Mouse (Mus musculus) midbrain, embryonic 13.5 days (tissue): ENCODE data around the gene Man1a2. TPM values are rescaled to one million over a fixed set of nuclear protein-coding genes. Genes with fewer than 3 reads are reported as not detected.
A peak's percentile ranks its signal among the peaks of the same experiment; 100 is the strongest.

Experiments
- ATAC-seq: fragments of 200-750 bp; cut with Nextera tagmentation; 2 replicates; pipeline ENCODE4 v1.8.0; 2017; ENCODE audit warnings: mild to moderate bottlenecking, moderate TSS enrichment, moderate library complexity
- H3K27ac ChIP-seq: fragments of 300-500 bp; sonication (generic); 2 replicates; pipeline ENCODE4 v1.5.1; 2015; ENCODE audit warnings: inconsistent platforms, mild to moderate bottlenecking, moderate library complexity
- H3K27me3 ChIP-seq: fragments of 300-500 bp; sonication (generic); 2 replicates; pipeline ENCODE4 v1.6.1; 2015; ENCODE audit warnings: mild to moderate bottlenecking, inconsistent platforms
- H3K36me3 ChIP-seq: fragments of 300-500 bp; sonication (generic); 2 replicates; pipeline ENCODE4 v1.6.1; 2015; ENCODE audit warnings: mild to moderate bottlenecking, inconsistent platforms
- H3K4me1 ChIP-seq: fragments of 300-500 bp; sonication (generic); replicated peaks from 2 replicates; pipeline ENCODE4 v1.6.1; 2015; ENCODE audit warnings: inconsistent platforms
- H3K4me2 ChIP-seq: fragments of 300-500 bp; sonication (generic); replicated peaks from 2 replicates; pipeline ENCODE4 v1.6.1; 2015; ENCODE audit warnings: moderate library complexity, mild to moderate bottlenecking, inconsistent platforms
- H3K4me3 ChIP-seq: fragments of 300-500 bp; sonication (generic); replicated peaks from 2 replicates; pipeline ENCODE4 v1.5.1; 2015; ENCODE audit warnings: mild to moderate bottlenecking, inconsistent platforms
- H3K9ac ChIP-seq: fragments of 300-500 bp; sonication (generic); replicated peaks from 2 replicates; pipeline ENCODE4 v1.6.1; 2015; ENCODE audit warnings: mild to moderate bottlenecking, inconsistent platforms
- H3K9me3 ChIP-seq: fragments of 300-500 bp; sonication (generic); 2 replicates; pipeline ENCODE4 v1.6.1; 2016; ENCODE audit warnings: mild to moderate bottlenecking, inconsistent platforms
- WGBS: fragments of 180-500 bp; shearing (Covaris S2); methylation state at CpG from one replicate; pipeline ENCODE4 v1.1.7; 2015; 5-methylcytosine and 5-hydroxymethylcytosine counted together
- polyA plus RNA-seq: library from polyadenylated mRNA; unstranded; fragments of >200 nt; fragmentation: Nextera tagmentation; extraction: Ambion mirVana; gene quantifications from 2 replicates; pipeline ENCODE4 v1.2.1, GENCODE M21; 2015

The Man1a2 gene
- polyA plus RNA-seq, 1 experiment from 2014 or later = 46.9 TPM

DNA sequence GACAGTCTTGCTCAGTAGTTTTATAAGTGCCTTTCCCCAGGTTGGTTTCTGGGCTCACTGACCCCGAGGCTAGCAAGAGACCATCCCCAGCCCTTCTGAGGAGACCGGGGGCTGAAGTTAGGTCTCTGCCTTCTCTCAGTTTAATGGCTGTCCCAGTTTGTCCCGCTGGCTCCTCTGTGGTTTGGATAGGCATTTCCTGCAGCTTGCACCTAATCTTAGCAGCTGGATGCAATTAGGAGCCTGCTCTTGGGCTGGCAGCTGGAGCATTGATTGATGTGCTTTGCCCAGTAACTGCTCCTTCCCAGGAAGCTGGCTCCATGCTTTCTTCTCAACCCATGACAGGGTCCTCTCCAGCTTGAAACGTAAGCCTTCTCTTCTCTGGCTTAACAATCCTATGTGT lies 26.2 kb upstream of the Man1a2 start:
- Histone ChIP-seq H3K4me1 (no peaks in the 10 kb centered on the region), H3K9ac (no peak overlapping the region), H3K9me3 (no peaks in the 10 kb centered on the region), H3K36me3 (no peaks in the 10 kb centered on the region), H3K4me2 (no peak overlapping the region), H3K4me3 (no peak overlapping the region), H3K27me3 (no peaks in the 10 kb centered on the region), H3K27ac (no peak overlapping the region)
- WGBS = 84% methylated on average over 4 of the region's 4 CpGs
- ATAC-seq = no peak

DNA sequence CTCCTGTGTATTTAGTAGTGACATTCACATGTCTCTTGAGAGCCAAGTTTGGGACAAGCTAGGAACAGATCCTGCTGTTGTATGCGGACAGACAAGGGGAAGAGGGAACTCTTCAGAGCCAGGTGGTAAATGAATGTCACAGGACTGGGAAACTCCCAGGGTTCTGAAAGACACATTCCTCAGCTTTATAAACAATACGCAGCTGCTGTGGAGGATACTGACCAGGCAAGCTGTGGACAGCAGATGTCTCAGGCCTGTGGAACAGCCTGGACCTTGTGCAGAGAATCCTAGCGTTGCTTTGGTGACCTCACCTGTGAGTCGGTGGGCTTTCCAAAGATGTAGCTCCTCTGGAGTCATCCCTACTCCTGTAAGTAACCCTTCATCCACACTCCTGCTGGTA lies 21.8 kb upstream of the Man1a2 start:
- Histone ChIP-seq H3K9ac (no peak overlapping the region), H3K4me3 (no peak overlapping the region), H3K27me3 (no peaks in the 10 kb centered on the region), H3K27ac (no peak overlapping the region), H3K4me2 (no peak overlapping the region), H3K9me3 (no peaks in the 10 kb centered on the region), H3K36me3 (no peaks in the 10 kb centered on the region), H3K4me1 (peaks cover 24% of the 10 kb centered on the region)
- WGBS = 91% methylated on average over 4 of the region's 4 CpGs
- no peak for ATAC-seq

DNA sequence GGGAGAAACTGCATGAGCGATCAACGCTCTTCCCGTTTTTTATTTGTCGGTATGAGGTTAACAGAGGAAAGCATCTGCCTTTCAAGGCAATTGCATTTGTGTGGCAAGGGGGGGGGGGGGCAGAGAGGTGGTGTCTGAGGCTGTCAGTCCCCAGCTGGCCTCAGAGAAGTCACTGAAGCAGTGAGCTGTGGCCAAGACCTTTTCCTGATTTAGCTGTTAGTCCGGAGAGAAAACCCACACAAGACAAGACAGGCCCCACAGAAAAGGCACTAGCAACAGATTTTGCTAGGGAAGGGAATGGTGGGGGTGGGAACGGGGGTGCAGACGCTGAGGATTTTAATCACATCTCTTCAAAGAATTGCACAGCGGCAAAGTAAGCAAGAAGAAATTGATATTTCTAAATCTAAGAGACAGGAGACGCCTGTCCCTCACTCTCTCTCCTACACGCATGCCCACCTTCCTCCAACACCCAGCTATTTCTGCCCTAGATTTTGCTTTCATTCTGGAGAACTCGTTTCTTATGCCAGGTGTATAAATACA lies 19.9 kb upstream of the Man1a2 start:
- WGBS = 52% methylated on average over 11 of the region's 11 CpGs
- Histone ChIP-seq H3K4me3 (no peak overlapping the region), H3K9me3 (no peaks in the 10 kb centered on the region), H3K9ac (no peak overlapping the region), H3K4me1 (peaks cover 24% of the 10 kb centered on the region), H3K27ac (no peak overlapping the region), H3K36me3 (no peaks in the 10 kb centered on the region), H3K4me2 (no peak overlapping the region), H3K27me3 (no peaks in the 10 kb centered on the region)
- ATAC-seq = no peak

DNA sequence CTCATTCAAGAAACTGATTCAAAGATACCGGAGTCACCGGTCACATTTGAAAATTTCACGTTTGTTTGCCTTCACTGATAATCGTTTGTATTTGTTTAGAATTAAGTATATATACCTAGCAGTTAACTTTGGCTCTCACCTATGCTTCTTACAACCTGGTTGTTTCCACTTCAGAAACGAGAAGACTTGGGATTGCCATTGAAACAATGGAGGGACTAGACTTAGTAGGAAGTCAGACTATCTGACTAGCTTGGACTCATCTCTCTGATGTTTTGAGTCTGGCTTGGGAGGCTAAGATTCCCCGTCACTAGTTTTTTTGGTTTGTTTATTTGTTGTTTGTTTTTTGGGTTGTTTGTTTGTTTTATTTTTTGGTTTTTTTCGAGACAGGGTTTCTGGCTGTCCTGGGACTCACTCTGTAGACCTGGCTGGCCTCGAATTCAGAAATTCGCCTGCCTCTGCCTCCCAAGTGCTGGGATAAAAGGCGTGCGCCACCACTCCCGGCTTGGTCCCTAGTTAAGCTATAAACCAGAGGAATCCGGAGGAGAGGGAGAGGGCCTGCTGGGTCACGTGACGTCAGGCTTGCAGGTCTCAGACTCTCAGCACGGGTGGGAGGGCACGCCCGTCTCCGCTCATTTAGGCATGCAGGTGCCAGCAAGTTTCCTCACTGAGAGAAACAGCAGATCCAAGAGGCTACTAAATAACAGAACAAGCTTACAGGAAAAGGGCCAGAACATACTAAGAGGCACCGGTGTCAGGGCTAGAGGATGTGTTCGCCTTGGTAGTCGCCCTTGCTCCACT lies 18.7 kb upstream of the Man1a2 start:
- no peak for ATAC-seq

DNA sequence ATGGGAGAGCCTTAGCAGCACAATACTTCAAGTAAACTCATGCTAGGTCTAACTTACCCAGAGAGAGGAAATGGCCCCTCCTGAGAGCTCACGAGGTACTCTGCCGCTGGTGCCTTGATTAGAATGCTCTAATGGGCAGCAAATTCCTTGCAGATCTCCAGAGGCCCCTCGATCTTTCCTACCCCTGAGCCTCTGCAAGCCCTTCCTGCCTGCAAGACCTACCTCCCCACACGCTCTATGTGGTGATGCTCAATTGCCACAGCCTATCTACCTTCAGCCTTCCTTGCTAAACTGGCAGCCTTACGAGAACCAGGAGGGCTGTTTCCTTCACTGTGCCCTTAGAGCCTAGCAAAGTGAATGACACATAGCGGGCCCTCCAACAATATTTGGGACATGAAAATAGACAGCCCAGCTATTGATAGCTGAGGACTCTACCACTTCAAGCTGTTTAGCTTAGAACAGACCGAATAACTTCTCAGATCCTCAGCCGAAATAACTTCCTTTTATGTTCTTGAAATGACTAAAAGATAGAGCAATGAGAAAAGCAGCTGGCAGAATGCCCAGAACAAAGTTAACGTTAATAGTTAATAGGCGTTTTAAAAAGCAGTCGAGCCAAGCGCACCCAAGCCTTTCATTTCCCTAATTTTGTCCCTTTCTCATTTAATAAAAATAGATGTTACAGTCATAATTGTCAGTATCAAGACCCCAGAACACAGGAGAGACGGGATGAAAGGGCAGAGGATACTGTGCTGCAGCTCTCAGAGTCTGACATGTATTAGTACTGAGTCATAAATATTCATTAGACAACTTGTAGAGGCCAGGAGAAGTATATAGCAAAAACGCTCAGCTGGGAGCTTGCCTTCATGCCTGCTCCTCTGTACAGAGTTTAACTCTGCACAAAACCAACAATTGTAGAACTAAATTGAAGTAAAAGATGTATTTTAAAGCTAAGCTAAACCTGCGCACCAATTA lies 17.9 kb upstream of the Man1a2 start:
- Histone ChIP-seq H3K4me2 (no peak overlapping the region), H3K9me3 (no peaks in the 10 kb centered on the region), H3K36me3 (no peaks in the 10 kb centered on the region), H3K27me3 (no peaks in the 10 kb centered on the region), H3K27ac (0 out of 2 replicates have a peak overlapping the region, but pooled peaks have one; percentile 14), H3K4me3 (no peak overlapping the region), H3K9ac (no peak overlapping the region), H3K4me1 (peaks cover 24% of the 10 kb centered on the region)
- 47% methylated on average over 15 of the region's 15 CpGs for WGBS
- ATAC-seq = peak; percentile 79

More for the DNA sequence above, 18.7 kb upstream of the Man1a2 start:
- Histone ChIP-seq H3K4me3 (no peak overlapping the region), H3K4me1 (peaks cover 24% of the 10 kb centered on the region), H3K9ac (no peak overlapping the region), H3K9me3 (no peaks in the 10 kb centered on the region), H3K36me3 (no peaks in the 10 kb centered on the region), H3K27ac (no peak overlapping the region), H3K4me2 (no peak overlapping the region), H3K27me3 (no peaks in the 10 kb centered on the region)
- 74% methylated on average over 22 of the region's 22 CpGs for WGBS

DNA sequence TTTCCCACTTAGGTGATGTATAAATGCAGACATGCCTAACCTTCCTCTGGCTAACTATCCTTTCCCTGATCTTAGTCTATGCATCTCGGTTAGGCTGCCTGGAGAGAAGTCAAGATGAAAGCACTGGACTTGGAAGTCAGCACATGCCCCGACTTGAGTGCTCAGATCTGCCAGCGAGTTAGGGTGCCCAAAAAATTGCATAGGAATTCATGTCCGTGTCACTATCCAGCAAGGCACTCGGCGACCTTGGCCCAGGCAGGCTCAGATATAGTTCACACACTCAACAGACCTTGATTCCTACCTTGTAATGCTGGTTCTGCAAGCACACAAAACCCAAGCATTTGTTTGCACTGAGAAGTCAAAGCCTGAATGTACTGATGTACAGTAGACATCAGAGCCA lies 3.4 kb upstream of the Man1a2 start:
- peaks cover 3% of the 10 kb centered on the region for H3K4me1 ChIP-seq
- H3K36me3 ChIP-seq = no peaks in the 10 kb centered on the region
- ATAC-seq = no peak
- WGBS = 88% methylated on average over 6 of the region's 6 CpGs
- H3K27me3 ChIP-seq = no peaks in the 10 kb centered on the region
- no peak overlapping the region for H3K4me2 ChIP-seq
- H3K27ac ChIP-seq = no peak overlapping the region
- no peak overlapping the region for H3K9ac ChIP-seq
- H3K4me3 ChIP-seq = no peak overlapping the region
- no peaks in the 10 kb centered on the region for H3K9me3 ChIP-seq

DNA sequence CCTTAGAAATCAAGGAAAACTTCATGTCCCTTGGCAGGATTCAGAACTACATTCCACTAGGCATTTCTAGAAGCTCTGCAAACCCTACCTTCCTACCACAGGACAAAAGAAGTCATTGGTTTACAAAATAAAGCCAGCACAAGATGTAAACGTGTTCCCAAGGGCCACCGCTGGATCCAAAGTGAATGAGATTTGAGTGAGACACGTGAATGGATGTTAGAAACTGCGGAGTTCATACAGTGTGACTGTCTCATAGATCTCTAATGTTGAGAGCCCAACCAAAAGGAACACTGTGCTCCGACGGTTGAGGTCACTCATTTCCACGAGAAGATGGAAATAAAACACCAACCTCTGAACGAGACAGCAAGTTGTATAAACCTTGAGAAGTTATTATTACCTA lies 1.5 kb upstream of the Man1a2 start:
- H3K36me3 ChIP-seq = no peaks in the 10 kb centered on the region
- H3K9me3 ChIP-seq = no peaks in the 10 kb centered on the region
- peaks cover 21% of the 10 kb centered on the region for H3K4me1 ChIP-seq
- H3K9ac ChIP-seq = no peak overlapping the region
- H3K4me2 ChIP-seq = peak overlapping the region; percentile 78
- H3K27me3 ChIP-seq = no peaks in the 10 kb centered on the region
- H3K27ac ChIP-seq = no peak overlapping the region
- H3K4me3 ChIP-seq = no peak overlapping the region
- ATAC-seq = no peak
- 89% methylated on average over 8 of the region's 8 CpGs for WGBS

DNA sequence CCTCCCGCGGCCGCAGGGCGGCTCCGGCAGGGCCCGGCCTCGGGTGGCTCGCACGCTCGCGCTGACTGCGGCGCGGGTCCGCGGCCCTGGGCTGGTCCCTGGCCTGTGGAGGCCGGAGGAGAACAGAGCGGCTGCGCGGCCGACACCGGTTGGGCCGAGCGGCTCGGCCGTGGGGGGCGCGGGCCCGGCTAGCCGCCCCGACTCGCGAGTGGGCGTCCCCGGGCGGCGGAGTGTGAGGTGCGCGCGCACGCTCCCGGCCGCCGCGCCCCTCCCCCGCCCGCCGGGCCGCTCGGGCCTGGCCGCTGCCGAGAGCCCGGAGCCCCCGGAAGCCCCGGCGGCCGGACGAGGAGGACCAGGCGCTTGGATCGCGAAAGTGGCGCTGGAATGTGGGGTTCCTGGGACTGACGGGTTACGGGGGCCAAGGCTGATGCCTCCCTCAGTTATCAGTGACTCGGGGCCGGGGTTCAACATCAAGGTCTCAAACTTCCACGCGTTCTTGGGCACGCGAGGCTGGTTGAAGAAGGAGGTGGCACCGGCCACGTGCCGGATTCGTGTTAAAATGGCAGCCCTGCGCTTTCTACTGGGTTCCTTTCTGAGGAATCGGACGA lies 564 bp upstream of the Man1a2 start:
- Histone ChIP-seq H3K36me3 (no peaks in the 10 kb centered on the region), H3K27ac (peak overlapping the region; percentile 99), H3K9me3 (no peaks in the 10 kb centered on the region), H3K4me3 (peak overlapping the region; percentile 83), H3K9ac (peak overlapping the region; percentile 93), H3K4me2 (peak overlapping the region; percentile 78), H3K4me1 (peaks cover 27% of the 10 kb centered on the region), H3K27me3 (no peaks in the 10 kb centered on the region)
- ATAC-seq = peak; percentile 95
- under 1% methylated on average over 37 of the region's 77 CpGs for WGBS

DNA sequence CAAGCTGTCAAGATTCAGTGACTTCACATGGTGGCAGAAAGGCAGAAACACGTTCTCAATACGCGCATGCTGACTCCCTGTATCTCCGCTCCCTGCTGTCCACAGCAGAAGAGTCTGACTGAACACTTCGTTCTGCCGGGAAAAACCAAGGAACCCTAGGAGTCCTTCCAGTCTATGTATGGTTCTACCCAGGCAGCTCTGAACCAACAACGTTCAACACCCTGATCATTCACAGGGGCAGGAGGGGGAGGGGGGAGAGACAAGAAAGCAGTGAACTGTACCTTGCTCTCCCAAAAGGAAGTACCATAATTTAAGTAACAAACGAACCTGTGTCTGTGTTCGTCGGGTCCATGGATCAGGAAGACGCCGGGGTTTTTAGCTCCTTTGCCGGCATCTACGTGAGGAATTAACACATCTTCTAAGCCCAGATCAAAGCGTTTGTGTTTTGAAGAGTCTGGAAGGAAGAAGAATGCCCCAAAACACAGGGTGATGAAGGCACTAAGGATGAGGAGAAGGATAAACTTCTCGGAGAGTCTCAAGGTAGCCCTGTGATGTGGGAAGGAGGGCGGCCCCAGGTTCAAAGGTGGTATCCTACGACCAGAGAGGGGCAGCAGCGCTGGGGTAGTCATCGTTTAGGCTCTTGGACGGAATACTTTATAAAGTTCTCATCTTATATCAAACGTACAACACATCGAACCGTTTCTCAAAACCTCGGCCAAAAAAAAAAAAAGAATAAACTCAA lies 898 bp downstream of the Man1a2 start:
- Histone ChIP-seq H3K9ac (peak overlapping the region; percentile 93), H3K4me2 (peak overlapping the region; percentile 78)

DNA sequence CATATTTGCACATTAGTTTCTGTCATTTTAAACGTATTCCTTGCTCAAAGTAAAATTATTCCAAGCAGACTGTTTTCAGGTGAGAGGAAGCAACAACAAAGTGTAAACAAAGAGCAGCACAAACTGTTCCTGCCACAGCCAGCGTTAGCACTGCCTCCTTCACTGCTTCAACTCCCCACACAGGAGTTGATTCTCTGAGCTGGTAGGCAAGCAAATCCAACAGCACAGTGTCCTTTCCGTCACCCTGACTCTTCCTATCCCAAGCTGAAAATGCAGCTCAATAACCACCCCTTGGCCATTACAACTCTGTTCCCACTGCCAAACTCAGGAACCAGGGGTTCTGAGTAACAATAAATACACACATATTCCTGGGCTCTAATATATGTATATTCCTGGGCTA lies 2.5 kb downstream of the Man1a2 start:
- Histone ChIP-seq H3K4me2 (peak overlapping the region; percentile 68), H3K9me3 (no peaks in the 10 kb centered on the region), H3K27ac (no peak overlapping the region), H3K9ac (peak overlapping the region; percentile 49), H3K4me3 (peak overlapping the region; percentile 40), H3K4me1 (peaks cover 31% of the 10 kb centered on the region), H3K27me3 (no peaks in the 10 kb centered on the region), H3K36me3 (no peaks in the 10 kb centered on the region)
- no peak for ATAC-seq
- 16% methylated on average over 3 of the region's 3 CpGs for WGBS

More for the DNA sequence above, 898 bp downstream of the Man1a2 start:
- peak overlapping the region; percentile 83 for H3K4me3 ChIP-seq
- no peak for ATAC-seq
- no peaks in the 10 kb centered on the region for H3K36me3 ChIP-seq
- no peaks in the 10 kb centered on the region for H3K27me3 ChIP-seq
- H3K27ac ChIP-seq = peak overlapping the region; percentile 99
- H3K4me1 ChIP-seq = peaks cover 31% of the 10 kb centered on the region
- H3K9me3 ChIP-seq = no peaks in the 10 kb centered on the region
- under 1% methylated on average over 25 of the region's 25 CpGs for WGBS

DNA sequence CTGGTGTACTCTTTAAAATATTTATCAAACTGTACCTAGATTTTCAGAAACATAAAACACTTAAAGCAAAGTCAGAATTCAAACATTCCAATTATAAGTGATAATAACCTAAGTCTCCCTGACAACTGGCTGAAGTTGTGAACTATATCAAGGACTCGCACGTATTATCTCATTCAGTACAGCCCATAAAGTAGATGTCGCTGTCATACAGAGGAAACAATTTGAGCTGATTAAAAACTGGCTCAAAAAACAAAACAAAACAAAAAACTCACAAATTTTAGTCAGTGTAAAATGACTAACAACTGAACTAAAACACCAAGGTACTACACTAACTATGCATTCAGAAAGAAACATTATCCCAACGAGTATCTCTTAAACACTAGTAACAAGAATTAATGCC lies 3.0 kb downstream of the Man1a2 start:
- H3K27ac ChIP-seq = no peak overlapping the region
- ATAC-seq = no peak
- WGBS = 45% methylated on average over 4 of the region's 4 CpGs
- H3K4me2 ChIP-seq = peak overlapping the region; percentile 68
- peak overlapping the region; percentile 40 for H3K4me3 ChIP-seq
- no peaks in the 10 kb centered on the region for H3K36me3 ChIP-seq
- peaks cover 31% of the 10 kb centered on the region for H3K4me1 ChIP-seq
- no peak overlapping the region for H3K9ac ChIP-seq
- H3K27me3 ChIP-seq = no peaks in the 10 kb centered on the region
- no peaks in the 10 kb centered on the region for H3K9me3 ChIP-seq
